Mouse (Mus musculus): ENCODE data around the gene Galm. TPM values are rescaled to one million over a fixed set of nuclear protein-coding genes. Genes with fewer than 3 reads are reported as not detected.
"Not testable (repeated sequence)": the region's sequence is repeated elsewhere in the genome, so short reads cannot be mapped to it uniquely, and the experiment has no call there.

Gene Galm
- total and polyA plus RNA-seq, 3 experiments = 5.5 to 21.2 (median 16.7) TPM

GRCm38 (mm10) chr17:80165741-80166140 is 38.5 kb downstream of the Galm start:
- no peak for DNase-seq

- DNase-seq = no peak
Measured at GRCm38 (mm10) chr17:80166346-80166745, 39.1 kb downstream of the Galm start.

- no peak for DNase-seq
Measured at GRCm38 (mm10) chr17:80167436-80167835, 40.2 kb downstream of the Galm start.

- peak; percentile 42 for DNase-seq
Measured at GRCm38 (mm10) chr17:80167851-80168251, 40.6 kb downstream of the Galm start.

- DNase-seq = no peak
Measured at GRCm38 (mm10) chr17:80168425-80169182, 41.3 kb downstream of the Galm start.

GRCm38 (mm10) chr17:80169792-80170191 is 42.5 kb downstream of the Galm start:
- no peak for DNase-seq

- DNase-seq = no peak
Measured at GRCm38 (mm10) chr17:80170951-80171350, 43.7 kb downstream of the Galm start.

GRCm38 (mm10) chr17:80171948-80172347 is 44.7 kb downstream of the Galm start:
- DNase-seq = no peak

GRCm38 (mm10) chr17:80172761-80173160 is 45.5 kb downstream of the Galm start:
- peak; percentile 28 for DNase-seq

- no peak for DNase-seq
Measured at GRCm38 (mm10) chr17:80173708-80174107, 46.4 kb downstream of the Galm start.

GRCm38 (mm10) chr17:80174146-80174545 is 46.9 kb downstream of the Galm start:
- DNase-seq = no peak

- no peak for DNase-seq
Measured at GRCm38 (mm10) chr17:80174699-80175385, 47.6 kb downstream of the Galm start.

GRCm38 (mm10) chr17:80175386-80175739 is 48.1 kb downstream of the Galm start:
- no peak for DNase-seq

GRCm38 (mm10) chr17:80175966-80176365 is 48.7 kb downstream of the Galm start:
- DNase-seq = no peak

- DNase-seq = not testable (repeated sequence)
Measured at GRCm38 (mm10) chr17:80178846-80179245, 51.6 kb downstream of the Galm start.

GRCm38 (mm10) chr17:80179959-80180358 is 52.7 kb downstream of the Galm start:
- peak; percentile 69 for DNase-seq

- no peak for DNase-seq
Measured at GRCm38 (mm10) chr17:80180468-80180867, 53.2 kb downstream of the Galm start.

- DNase-seq = no peak
Measured at GRCm38 (mm10) chr17:80183615-80184014, 56.3 kb downstream of the Galm start.

- no peak for DNase-seq
Measured at GRCm38 (mm10) chr17:80193075-80193474, 65.8 kb downstream of the Galm start.

GRCm38 (mm10) chr17:80199160-80199778 is 72.0 kb downstream of the Galm start:
- no peak for DNase-seq

GRCm38 (mm10) chr17:80205657-80206056 is 78.4 kb downstream of the Galm start:
- no peak for DNase-seq

- DNase-seq = peak; percentile 72
Measured at GRCm38 (mm10) chr17:80206301-80206670, 79.0 kb downstream of the Galm start.
